Mouse (Mus musculus) right cerebral cortex, postnatal 4 days (tissue): ENCODE data around the gene Fam129c.
A peak's percentile ranks its signal among the peaks of the same experiment; 100 is the strongest.

Source experiments
- DNase-seq: peaks from one replicate; pipeline ENCODE4 v3.0.0-alpha.2; 2022

Gene Fam129c

GRCm38 (mm10) chr8:71612141-71612540, 14.7 kb downstream of the Fam129c start:
- DNase-seq = no peak

- DNase-seq = no peak
These were observed 16.0 kb downstream of the Fam129c start for GRCm38 (mm10) chr8:71613418-71613817.

- DNase-seq = no peak
These were observed 22.3 kb downstream of the Fam129c start for GRCm38 (mm10) chr8:71619786-71620185.

DNA sequence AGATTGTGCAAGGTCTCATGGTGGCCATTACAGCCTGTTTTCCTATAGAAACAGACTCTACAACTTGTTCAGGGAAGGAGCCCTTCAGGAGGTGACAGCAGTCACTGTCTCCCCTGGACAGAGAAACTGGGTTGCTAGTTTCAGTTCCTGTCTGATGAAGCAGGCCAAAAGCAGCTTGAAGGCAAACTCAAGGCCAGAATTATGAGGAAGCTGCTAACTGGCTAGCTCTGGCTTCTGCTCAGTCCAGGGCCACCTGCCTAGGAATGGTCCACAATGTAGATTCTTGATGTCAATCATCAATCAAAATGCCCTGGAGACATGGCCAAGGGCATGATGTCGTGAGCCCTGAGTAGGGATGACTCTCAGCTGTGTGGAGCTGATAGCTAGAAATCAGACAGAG, 27.6 kb downstream of the Fam129c start:
- no peak for DNase-seq

DNA sequence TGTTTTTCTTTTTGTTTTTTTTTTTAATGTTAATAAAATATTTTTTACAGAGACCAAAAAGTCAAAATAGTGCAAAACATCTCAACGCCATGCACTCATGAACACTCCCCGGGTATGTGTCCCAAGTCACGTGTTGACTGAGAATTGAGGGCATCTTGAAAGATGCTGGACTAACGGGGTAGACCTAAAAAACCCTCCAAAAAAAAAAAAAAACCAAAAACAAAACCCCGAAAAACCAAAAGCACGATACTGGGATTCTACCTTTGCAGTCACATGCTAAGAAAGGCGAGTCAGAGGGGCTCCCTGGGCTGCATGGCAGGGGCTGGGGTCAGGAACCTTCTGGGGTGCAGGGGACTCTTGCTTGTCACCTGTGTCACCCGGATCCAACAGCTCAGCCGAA, 29.3 kb downstream of the Fam129c start:
- DNase-seq = no peak

DNA sequence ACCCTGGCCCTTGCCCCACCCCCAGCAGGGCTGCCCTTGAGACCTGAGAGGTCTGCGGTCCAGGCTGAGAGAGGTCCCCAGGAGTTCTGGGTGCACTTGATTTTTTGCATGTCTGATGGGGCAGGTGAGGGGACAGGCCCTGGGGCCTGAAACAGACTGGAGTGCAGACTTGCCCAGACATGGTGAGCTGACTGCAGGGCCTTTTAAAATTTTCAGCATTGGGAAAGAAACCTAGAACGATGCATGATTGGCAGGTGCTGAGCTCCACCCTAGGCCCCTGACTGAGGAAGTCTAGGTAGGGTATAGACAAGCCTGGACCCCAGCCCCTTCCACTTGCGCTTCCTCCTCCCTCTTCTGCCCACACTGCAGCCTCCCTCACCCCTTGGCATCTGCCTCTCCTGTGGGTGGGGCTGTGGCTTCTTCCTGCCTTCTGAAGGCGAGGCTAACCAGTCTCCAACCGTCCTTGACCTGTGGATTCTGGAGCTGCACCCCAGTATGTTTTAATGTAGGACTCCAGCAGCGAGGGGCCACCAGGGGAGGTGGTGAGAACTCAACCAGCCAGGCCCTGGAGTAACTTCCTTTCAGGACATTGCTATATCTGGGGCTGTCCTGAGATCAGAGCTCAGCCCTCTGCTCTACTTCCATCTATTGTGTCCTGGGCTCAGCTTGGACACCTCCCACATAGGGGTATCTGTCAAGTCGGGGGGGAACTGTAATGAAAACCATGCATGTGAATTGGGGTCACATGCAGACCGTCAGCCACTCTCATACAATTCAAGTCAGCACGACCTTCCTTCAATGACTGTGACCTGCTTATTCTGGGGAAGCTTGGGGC, 30.0 kb downstream of the Fam129c start:
- DNase-seq = no peak

GRCm38 (mm10) chr8:71628396-71629095, 31.1 kb downstream of the Fam129c start:
- DNase-seq = peak; percentile 41

DNA sequence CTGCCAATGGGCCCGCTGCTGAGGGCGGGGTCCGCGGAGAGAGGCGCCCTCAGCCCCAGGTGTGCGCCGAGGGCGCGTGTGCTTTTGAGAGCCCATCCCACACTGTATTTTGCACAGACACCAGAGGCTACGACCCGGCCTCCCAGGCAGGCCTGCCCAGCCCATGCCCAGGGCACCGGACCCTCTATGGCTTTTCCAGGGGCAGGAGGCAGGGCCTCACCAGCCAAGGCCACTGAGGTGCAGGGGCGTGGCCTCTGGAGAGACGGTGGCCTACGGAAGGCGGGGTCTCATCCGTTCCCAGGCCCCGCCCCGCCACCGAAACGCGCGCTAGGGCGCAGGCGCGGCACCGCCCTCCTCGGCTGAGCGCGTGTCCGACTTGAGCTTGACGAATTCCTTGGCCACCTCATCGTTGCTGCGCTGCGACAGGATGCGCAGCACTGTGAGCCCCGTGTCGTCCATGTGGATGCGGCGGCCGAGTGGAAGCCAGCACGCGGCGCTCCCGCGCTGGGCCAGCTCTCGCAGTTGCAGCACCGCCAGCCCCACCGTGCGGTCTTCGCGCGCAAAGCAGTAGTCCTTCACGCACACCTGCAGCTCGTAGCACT, 31.7 kb downstream of the Fam129c start:
- DNase-seq = peak; percentile 91

- DNase-seq = peak; percentile 48
These were observed 32.3 kb downstream of the Fam129c start for GRCm38 (mm10) chr8:71629781-71630212.

DNA sequence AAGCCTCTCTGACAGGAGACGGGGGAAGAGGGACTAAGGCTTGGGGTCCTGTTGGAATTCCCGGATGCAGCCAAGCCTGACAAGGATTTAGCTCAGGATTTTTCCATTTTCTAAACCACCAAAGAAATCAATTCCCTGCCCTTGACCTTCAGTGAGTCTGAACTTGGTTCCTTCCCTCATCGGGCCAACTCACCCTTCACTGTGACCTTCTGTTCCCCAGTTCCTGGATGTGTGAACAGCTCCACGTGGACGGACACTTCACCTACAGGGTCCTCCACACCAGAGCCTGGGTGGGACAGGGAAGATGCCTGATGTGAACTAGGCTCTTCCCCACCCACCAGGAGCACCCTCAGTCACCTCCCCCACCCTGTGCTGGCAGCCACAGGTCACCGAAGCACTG, 33.3 kb downstream of the Fam129c start:
- no peak for DNase-seq

DNA sequence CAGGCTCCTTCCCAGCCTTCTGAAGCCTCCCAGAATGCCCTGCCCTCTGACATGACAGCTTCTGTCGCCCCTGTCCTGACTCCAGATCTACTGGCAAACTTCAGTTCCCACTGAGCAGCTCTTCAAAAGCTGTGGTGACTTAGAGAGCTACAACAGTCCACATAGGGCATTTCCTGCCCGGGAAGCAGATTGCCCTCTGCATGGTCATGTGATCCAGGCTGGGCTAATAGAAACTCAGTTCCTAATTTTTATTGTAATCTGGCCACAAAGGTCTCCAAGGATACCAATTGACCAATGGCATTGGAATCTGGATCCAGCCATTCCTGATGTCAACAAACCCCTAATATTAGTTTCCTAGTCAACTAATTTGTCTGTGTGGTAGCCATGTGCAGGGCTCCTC, 34.4 kb downstream of the Fam129c start:
- DNase-seq = no peak

DNA sequence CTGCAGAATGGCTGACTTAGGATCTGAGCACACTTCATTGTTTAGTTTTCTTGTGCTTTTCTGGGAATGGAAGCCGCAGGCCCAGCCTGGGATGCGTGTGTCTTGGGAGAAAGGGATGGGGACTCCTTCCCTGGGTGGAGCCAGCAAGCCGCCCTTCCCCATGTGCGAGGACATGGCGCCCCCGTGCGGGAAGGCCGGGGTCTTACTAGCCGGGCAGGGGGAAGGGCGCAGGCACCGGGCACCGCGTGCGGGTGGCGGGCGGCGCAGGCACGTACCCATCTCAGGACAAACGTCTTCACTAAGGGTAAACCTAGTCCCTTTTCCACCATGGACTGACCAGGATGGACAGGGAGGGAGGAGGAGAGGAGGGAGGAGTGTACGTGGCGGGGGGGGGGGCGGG, 35.7 kb downstream of the Fam129c start:
- DNase-seq = no peak

DNA sequence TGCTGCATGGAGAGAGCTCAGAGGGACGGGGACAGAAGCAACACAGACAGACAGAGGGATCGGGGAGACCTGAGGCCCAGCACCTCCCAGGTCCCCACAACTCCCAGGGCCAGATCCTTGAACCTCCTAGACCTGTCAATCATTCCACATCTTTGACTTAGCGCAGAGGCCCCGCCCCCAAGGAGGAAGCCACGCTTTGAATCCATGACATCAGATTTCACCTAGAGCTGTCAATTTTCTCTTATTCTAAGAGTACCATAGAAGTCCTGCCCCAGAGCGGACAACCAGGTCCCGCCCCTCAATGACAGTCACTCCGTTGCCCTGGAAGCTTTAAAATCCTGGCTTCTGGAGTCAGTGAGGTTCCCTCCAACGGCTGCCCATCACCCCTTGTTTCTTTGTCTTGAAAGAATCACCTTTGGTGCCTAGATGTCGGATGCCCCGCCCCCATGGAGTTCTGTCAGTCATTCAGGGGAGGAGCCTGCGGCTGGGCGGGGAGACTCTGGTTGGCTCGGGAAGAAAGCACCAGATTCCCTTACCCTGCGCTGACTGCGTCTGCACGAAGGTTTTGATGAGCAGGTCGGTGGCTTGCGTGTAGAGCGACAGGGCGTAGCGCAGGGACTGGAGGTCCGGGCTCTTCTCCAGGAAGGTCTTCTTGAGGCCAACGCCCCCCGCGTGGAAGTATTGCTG, 36.7 kb downstream of the Fam129c start:
- no peak for DNase-seq

DNA sequence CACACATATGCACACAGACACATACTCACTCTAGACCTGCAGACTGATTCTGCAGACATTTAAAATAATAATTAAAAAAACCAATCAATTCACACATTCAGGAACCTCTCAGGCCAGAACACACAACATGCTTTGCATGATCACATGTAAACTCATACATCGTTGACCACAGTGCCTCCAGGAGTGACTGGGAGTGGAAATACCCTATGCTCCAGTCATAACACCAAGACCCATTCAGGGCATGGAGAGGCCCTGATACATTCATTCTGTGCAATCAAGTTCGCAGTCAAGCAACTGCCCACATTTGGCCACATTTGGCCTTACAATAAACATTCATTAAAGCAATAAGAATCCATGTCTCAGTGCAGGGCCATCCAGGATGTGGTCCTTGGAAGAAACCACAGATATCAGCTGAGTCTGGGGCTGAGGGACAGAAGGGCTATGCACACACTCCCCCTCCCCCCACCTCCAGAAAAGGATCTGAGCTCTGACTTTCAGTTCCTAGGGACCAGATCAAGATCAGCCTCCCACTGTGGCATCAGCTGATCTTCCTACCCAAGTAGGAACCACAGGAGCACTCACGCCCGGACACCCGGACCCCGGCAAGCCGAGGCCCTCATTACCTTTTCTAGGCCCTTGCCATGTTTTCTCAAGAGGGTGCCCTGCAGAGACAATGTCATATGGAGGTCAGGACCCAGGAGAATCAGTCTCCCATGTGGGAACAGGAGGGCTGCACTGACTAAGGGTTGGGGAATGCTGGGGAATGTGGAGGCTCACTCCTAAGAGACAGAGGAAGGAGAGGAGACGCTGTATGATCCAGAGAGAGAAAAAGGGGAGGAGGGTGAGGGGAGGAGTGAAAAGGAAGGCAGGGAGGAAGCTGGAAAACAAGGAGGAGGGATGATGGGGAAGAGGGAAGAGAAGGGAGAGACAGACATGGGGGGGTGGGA, 40.0 kb downstream of the Fam129c start:
- DNase-seq = no peak

GRCm38 (mm10) chr8:71638321-71638720, 40.9 kb downstream of the Fam129c start:
- DNase-seq = no peak

GRCm38 (mm10) chr8:71639318-71639717, 41.9 kb downstream of the Fam129c start:
- no peak for DNase-seq

GRCm38 (mm10) chr8:71645510-71645909, 48.1 kb downstream of the Fam129c start:
- DNase-seq = no peak

GRCm38 (mm10) chr8:71654600-71654999, 57.2 kb downstream of the Fam129c start:
- no peak for DNase-seq
